Mouse (Mus musculus) testis, adult 2 months (tissue): ENCODE results near the gene Olfr518.

Source experiments
- CTCF ChIP-seq: fragments of 200-500 bp; IDR thresholded peaks from 2 replicates; pipeline ENCODE4 v1.5.1; 2012; ENCODE audit warnings: low read depth, mild to moderate bottlenecking, inconsistent platforms, low read length, moderate library complexity; ENCODE audit not compliant: control insufficient read depth, insufficient read depth, insufficient replicate concordance
- POLR2A ChIP-seq: fragments of 200-500 bp; IDR thresholded peaks from 2 replicates; pipeline ENCODE4 v1.6.1; 2012; ENCODE audit warnings: low read depth, mild to moderate bottlenecking, inconsistent platforms, low read length, moderate library complexity; ENCODE audit not compliant: control insufficient read depth

- no peak for TF ChIP-seq CTCF
- TF ChIP-seq POLR2A: no peak
These were observed 42.2 kb upstream of the Olfr518 start for GRCm38 (mm10) chr7:108927043-108927442.
